Mouse (Mus musculus): ENCODE data around the gene Prdm12. TPM values are rescaled to one million over a fixed set of nuclear protein-coding genes. Genes with fewer than 3 reads are reported as not detected.

Gene Prdm12
- polyA plus RNA-seq (2012; rRNA removed): 0.03 TPM in 1 of 2 replicates, not detected in the other
- not detected in 2 replicates for polyA plus RNA-seq (2014; fragmentation: Nextera tagmentation; extraction: Ambion mirVana)

- H3K4me1 ChIP-seq (ENCODE audit: control insufficient read depth, insufficient read depth, low read length): peaks cover 15% of the 10 kb centered on the region
- ATAC-seq (ENCODE audit: low FRiP score, low read depth) (no peak), DNase-seq (ENCODE audit: low spot score) (no peak)
- H3K4me2 ChIP-seq (replicated peaks; ENCODE audit: low read depth, low read length, severe bottlenecking): no peak within 1 kb of the TSS
- WGBS: 1% methylated on average over 41 of the region's 41 CpGs
- H3K9ac ChIP-seq (ENCODE audit: low read depth, low read length, severe bottlenecking): no peak within 1 kb of the TSS
- no peak for TF ChIP-seq POLR2A (IDR thresholded peaks at IDR 0.05; ENCODE audit: borderline replicate concordance, extremely low read depth, insufficient read depth, insufficient read length)
- no peak within 1 kb of the TSS for H3K27ac ChIP-seq (replicated peaks; ENCODE audit: low read depth, low read length)
- no peaks in the 10 kb centered on the region for H3K9me3 ChIP-seq (ENCODE audit: control insufficient read depth, low read length)
- no peak within 1 kb of the TSS for H3K4me3 ChIP-seq (replicated peaks; ENCODE audit: low read length)
- H3K36me3 ChIP-seq (ENCODE audit: control insufficient read depth, insufficient read depth, low read length): no peaks in the 10 kb centered on the region
- H3K27me3 ChIP-seq (ENCODE audit: control insufficient read depth, insufficient read depth, low read length): peaks cover 96% of the 10 kb centered on the region
Observed at GRCm38 (mm10) chr2:31639901-31640608, at the start of gene Prdm12. Prdm12 (plus strand) TSS chr2:31640037.

GRCm38 (mm10) chr2:31591799-31592484, 47.9 kb upstream of the Prdm12 start:
- no peak for DNase-seq (ENCODE audit: low spot score)
- no peak overlapping the region for H3K4me3 ChIP-seq (replicated peaks; ENCODE audit: low read length)
- H3K27ac ChIP-seq (replicated peaks; ENCODE audit: low read depth, low read length): no peak overlapping the region
- H3K9me3 ChIP-seq (ENCODE audit: control insufficient read depth, low read length): no peaks in the 10 kb centered on the region
- WGBS: 92% methylated on average over 9 of the region's 9 CpGs
- peaks cover 56% of the 10 kb centered on the region for H3K36me3 ChIP-seq (ENCODE audit: control insufficient read depth, insufficient read depth, low read length)
- no peak for ATAC-seq (ENCODE audit: low FRiP score, low read depth)
- no peaks in the 10 kb centered on the region for H3K27me3 ChIP-seq (ENCODE audit: control insufficient read depth, insufficient read depth, low read length)
- no peak overlapping the region for H3K4me2 ChIP-seq (replicated peaks; ENCODE audit: low read depth, low read length, severe bottlenecking)
- H3K4me1 ChIP-seq (ENCODE audit: control insufficient read depth, insufficient read depth, low read length): no peaks in the 10 kb centered on the region
- no peak for TF ChIP-seq POLR2A (IDR thresholded peaks at IDR 0.05; ENCODE audit: borderline replicate concordance, extremely low read depth, insufficient read depth, insufficient read length)
- no peak overlapping the region for H3K9ac ChIP-seq (ENCODE audit: low read depth, low read length, severe bottlenecking)

- no peak for DNase-seq (ENCODE audit: low spot score)
- Histone ChIP-seq H3K27ac (replicated peaks; ENCODE audit: low read depth, low read length) (no peak overlapping the region), H3K36me3 (ENCODE audit: control insufficient read depth, insufficient read depth, low read length) (peaks cover 97% of the 10 kb centered on the region), H3K4me1 (ENCODE audit: control insufficient read depth, insufficient read depth, low read length) (no peaks in the 10 kb centered on the region), H3K9me3 (ENCODE audit: control insufficient read depth, low read length) (no peaks in the 10 kb centered on the region), H3K4me2 (replicated peaks; ENCODE audit: low read depth, low read length, severe bottlenecking) (no peak overlapping the region), H3K4me3 (replicated peaks; ENCODE audit: low read length) (no peak overlapping the region), H3K27me3 (ENCODE audit: control insufficient read depth, insufficient read depth, low read length) (no peaks in the 10 kb centered on the region), H3K9ac (ENCODE audit: low read depth, low read length, severe bottlenecking) (no peak overlapping the region)
- 64% methylated on average over 1 of the region's 1 CpGs for WGBS
- TF ChIP-seq POLR2A (IDR thresholded peaks at IDR 0.05; ENCODE audit: borderline replicate concordance, extremely low read depth, insufficient read depth, insufficient read length): no peak
- ATAC-seq (ENCODE audit: low FRiP score, low read depth): no peak
Observed at GRCm38 (mm10) chr2:31607555-31607954, 32.3 kb upstream of the Prdm12 start.

GRCm38 (mm10) chr2:31609859-31610261, 30.0 kb upstream of the Prdm12 start:
- no peaks in the 10 kb centered on the region for H3K9me3 ChIP-seq (ENCODE audit: control insufficient read depth, low read length)
- no peak overlapping the region for H3K9ac ChIP-seq (ENCODE audit: low read depth, low read length, severe bottlenecking)
- no peaks in the 10 kb centered on the region for H3K4me1 ChIP-seq (ENCODE audit: control insufficient read depth, insufficient read depth, low read length)
- TF ChIP-seq POLR2A (IDR thresholded peaks at IDR 0.05; ENCODE audit: borderline replicate concordance, extremely low read depth, insufficient read depth, insufficient read length): no peak
- WGBS: 37% methylated on average over 7 of the region's 7 CpGs
- H3K4me2 ChIP-seq (replicated peaks; ENCODE audit: low read depth, low read length, severe bottlenecking): no peak overlapping the region
- DNase-seq (ENCODE audit: low spot score): no peak
- ATAC-seq (ENCODE audit: low FRiP score, low read depth): no peak
- H3K4me3 ChIP-seq (replicated peaks; ENCODE audit: low read length): no peak overlapping the region
- no peaks in the 10 kb centered on the region for H3K27me3 ChIP-seq (ENCODE audit: control insufficient read depth, insufficient read depth, low read length)
- peaks cover 98% of the 10 kb centered on the region for H3K36me3 ChIP-seq (ENCODE audit: control insufficient read depth, insufficient read depth, low read length)
- H3K27ac ChIP-seq (replicated peaks; ENCODE audit: low read depth, low read length): no peak overlapping the region

- H3K4me1 ChIP-seq (ENCODE audit: control insufficient read depth, insufficient read depth, low read length): no peaks in the 10 kb centered on the region
- H3K27ac ChIP-seq (replicated peaks; ENCODE audit: low read depth, low read length): no peak overlapping the region
- no peak for TF ChIP-seq POLR2A (IDR thresholded peaks at IDR 0.05; ENCODE audit: borderline replicate concordance, extremely low read depth, insufficient read depth, insufficient read length)
- no peak for DNase-seq (ENCODE audit: low spot score)
- no peak overlapping the region for H3K4me3 ChIP-seq (replicated peaks; ENCODE audit: low read length)
- H3K4me2 ChIP-seq (replicated peaks; ENCODE audit: low read depth, low read length, severe bottlenecking): no peak overlapping the region
- no peaks in the 10 kb centered on the region for H3K9me3 ChIP-seq (ENCODE audit: control insufficient read depth, low read length)
- 74% methylated on average over 4 of the region's 4 CpGs for WGBS
- no peaks in the 10 kb centered on the region for H3K27me3 ChIP-seq (ENCODE audit: control insufficient read depth, insufficient read depth, low read length)
- no peak for ATAC-seq (ENCODE audit: low FRiP score, low read depth)
- H3K9ac ChIP-seq (ENCODE audit: low read depth, low read length, severe bottlenecking): no peak overlapping the region
- peaks cover 98% of the 10 kb centered on the region for H3K36me3 ChIP-seq (ENCODE audit: control insufficient read depth, insufficient read depth, low read length)
Observed at GRCm38 (mm10) chr2:31610922-31611321, 28.9 kb upstream of the Prdm12 start.

Data from limb, embryonic 14.5 days (tissue).